Mouse (Mus musculus) testis, adult 10 weeks (tissue): ENCODE results near the gene Rbm41. TPM values are rescaled to one million over a fixed set of nuclear protein-coding genes. Genes with fewer than 3 reads are reported as not detected.

Experiments
- polyA plus RNA-seq: library from polyadenylated mRNA; stranded (reverse); fragments of 350-450 nt; fragmentation: Illumina TruSeq; extraction: RNeasy Lipid Tissue Mini Kit (QIAGEN cat#74804); gene quantifications from one replicate; pipeline ENCODE4 v1.2.3, GENCODE M21; 2014; ENCODE audit warnings: low read depth, low replicate concordance

Rbm41 gene
- 1.8 TPM for polyA plus RNA-seq

GRCm38 (mm10) chrX:139997740-139998690 lies at the start of gene Rbm41:
Gene Rbm41 (minus strand): TSS chrX:139998595.

GRCm38 (mm10) chrX:139870938-139871791 lies 127.2 kb downstream of the Rbm41 start, which contains the start of gene Morc4:
Gene Morc4 (minus strand): TSS chrX:139871677.

Other genes with a start within 250 kb of the Rbm41 start
- not detected for gene Ripply1, start 216.2 kb downstream of the Rbm41 start, polyA plus RNA-seq
- gene Cldn2, start 197.8 kb downstream of the Rbm41 start, polyA plus RNA-seq, result 0.25 TPM
- gene Morc4, start 126.9 kb downstream of the Rbm41 start, polyA plus RNA-seq, result 3.9 TPM
- 52.7 TPM for gene Nup62cl, start 64.1 kb upstream of the Rbm41 start, polyA plus RNA-seq
- gene Pih1h3b, start 64.3 kb upstream of the Rbm41 start, polyA plus RNA-seq, result 3.2 TPM